Mouse (Mus musculus) frontal cortex, postnatal 36 days (tissue): Measurements from ENCODE around the gene Nenf.

Experiments
- DNase-seq, 2 experiments: peaks; one replicate each; pipeline ENCODE4 v3.0.0; 2022; ENCODE audit warnings: low spot score in 2 of 2

The Nenf gene

GRCm38 (mm10) chr1:191317591-191318196, at the start of gene Nenf:
Nenf (minus strand) TSS chr1:191318194.
- peak; percentile 71 to 74 for DNase-seq

- DNase-seq, result no peak
These were observed 46.5 kb upstream of the Nenf start for GRCm38 (mm10) chr1:191364477-191364876.

- DNase-seq, result no peak
These were observed 44.4 kb upstream of the Nenf start for GRCm38 (mm10) chr1:191362412-191362811.

DNA sequence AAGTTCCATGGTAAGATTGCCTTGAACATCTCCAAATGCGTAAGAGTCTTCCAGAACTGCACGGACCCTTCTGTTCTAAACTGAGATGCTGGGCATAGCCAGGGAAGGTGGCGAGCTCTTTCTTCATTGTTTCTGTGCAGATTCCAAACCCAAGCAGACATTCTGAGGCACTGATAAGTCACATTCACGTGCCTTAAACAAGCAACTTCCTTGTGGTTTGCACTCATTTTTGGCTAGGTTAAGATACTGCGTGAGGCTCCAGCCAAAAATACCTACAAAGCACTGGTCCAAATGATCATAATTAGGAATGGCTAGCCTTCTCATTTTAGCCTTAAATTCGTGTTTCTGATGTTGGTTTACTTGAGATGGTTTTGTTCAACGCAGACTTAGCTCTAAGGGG, 41.5 kb upstream of the Nenf start:
- DNase-seq, result no peak

DNA sequence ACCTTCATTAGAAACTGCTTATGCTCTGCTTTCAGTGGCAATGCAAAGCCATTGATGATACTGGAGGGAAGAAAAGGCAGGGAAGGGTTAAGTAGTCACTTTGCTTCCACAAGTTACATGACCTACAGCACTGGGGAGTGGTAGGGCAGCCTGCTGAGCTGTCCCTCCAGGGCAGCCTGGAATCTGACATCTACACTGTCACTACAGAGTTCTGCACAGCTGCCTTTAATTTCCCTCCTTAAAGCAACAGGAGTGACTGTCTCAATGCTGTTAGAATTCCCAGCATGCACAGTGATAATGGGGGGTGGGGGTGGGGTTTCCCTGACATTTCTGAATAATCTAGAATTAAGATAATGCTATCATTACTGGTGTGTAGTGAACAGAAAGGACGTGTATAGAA, 38.9 kb upstream of the Nenf start:
- DNase-seq, result no peak

GRCm38 (mm10) chr1:191353836-191354235, 35.8 kb upstream of the Nenf start:
- no peak for DNase-seq

- DNase-seq, result peak; percentile 28 to 61
These were observed 34.9 kb upstream of the Nenf start for GRCm38 (mm10) chr1:191352786-191353488.

DNA sequence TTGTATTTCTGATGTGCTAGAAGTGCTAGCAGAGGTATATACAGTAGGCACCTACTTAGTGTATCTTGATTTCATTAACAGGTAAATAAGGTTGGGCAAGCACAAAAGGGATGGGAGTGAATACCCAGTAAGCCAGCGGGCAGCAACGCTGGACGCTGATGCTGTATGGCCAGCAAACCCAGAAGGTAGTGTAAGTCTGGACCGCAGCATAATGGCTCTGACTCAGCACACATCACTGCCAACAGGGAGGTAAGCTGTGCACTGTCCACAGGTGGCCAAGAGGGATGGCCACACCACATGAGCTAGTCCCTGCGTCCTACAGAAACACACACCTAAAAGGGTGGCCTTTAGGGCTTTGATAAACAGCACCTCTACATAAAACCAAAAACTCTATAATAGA, 32.4 kb upstream of the Nenf start:
- no peak for DNase-seq

GRCm38 (mm10) chr1:191349486-191350037, 31.6 kb upstream of the Nenf start:
- DNase-seq, result no peak

- no peak for DNase-seq
These were observed 31.0 kb upstream of the Nenf start for GRCm38 (mm10) chr1:191348996-191349395.

- DNase-seq, result no peak
These were observed 30.6 kb upstream of the Nenf start for GRCm38 (mm10) chr1:191348592-191348991.

DNA sequence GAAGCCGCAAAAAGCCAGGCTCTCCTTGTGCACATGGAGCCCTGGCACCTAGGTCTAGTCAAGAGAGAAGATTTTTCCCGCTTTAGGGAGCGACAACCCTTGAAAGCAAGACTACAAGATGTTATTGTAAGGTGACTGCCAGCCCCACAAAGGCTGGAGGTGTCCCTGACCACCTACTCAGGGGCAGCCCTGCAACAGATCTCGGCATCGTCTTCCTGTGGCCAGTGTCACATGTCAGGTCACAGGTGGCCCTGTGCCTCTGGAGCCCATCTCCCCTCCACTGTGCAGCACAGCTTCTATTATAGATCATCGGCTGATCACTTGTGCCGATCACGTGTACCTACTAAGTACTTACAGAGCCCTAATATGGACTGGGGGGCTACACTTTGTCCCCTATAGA, 29.6 kb upstream of the Nenf start:
- DNase-seq, result no peak

DNA sequence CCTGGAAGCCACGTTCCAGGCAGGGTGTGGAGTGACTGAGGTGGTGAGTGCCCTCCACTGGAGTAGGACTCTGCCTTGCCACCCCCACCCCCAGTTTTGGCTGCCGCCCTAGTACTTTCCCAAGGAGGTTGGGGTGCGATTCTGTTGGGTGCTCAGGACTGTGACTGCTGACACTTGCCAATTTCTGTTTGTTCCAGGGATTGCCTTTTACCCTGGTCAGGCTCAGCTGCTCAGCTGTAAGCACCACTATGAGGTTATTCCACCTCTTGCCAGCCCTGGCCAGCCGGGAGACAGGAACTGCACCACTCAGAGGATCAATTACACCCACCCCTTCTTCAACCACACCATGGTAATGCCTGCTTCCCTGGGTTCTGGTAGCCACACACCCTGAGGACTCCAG, 22.5 kb upstream of the Nenf start:
- DNase-seq, result no peak

DNA sequence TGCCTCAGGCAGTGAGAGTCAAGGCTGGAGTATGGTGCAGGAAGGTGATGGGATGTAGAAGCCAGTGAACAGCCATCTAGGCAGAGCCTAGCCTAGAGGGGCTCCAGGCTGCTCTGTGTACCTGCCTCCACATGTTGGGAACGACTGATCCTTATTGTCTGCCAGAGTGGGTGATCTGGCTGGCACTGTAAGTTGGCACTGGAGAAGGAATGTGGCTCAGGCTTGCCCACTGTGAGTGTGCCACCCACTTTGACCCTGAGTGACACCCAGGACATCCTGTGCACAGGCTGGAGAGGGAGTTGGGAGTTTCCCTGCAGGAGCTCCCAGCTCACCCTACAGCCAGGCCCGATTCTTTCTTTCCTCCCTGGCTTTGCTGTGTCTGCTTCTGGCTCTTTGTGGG, 21.9 kb upstream of the Nenf start:
- DNase-seq, result no peak

DNA sequence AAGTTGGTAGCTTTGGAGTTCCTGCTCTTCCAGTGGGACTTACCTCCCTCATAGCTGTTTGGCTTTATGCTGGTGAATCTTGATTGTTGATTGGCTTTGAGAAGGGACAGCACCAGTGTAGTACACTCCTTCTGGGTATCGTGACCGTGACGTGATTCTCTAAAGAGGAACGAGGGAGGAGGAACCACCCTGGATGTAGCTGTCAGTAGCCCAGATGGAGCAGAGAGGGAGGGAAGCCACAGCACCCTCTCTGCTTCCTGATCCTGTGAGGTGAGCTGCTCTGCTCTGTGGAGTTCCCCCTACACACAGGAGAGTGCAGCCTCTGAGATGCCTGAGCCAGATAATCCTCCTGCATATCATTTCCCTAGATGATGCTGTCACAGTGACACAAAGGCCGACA, 16.5 kb upstream of the Nenf start:
- DNase-seq, result no peak

DNA sequence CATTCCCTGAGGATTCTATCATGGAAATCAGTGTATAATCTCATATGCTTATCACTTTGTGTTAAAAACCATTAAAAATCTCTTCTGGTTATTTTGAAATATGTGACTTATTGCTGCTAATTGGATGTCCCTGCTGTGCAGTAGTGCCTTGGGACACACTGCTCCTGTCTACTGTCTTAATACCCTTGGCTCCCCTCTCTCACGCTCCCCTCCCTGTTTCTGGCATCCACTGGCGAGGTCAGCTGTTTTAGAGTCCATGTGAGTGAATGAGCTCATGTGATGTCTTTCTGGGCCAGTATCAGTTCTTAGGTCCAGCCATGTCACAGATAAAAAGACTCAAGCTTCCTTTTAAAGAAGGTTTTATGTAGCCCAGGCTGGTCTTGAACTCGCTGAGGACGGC, 12.4 kb upstream of the Nenf start:
- no peak for DNase-seq

DNA sequence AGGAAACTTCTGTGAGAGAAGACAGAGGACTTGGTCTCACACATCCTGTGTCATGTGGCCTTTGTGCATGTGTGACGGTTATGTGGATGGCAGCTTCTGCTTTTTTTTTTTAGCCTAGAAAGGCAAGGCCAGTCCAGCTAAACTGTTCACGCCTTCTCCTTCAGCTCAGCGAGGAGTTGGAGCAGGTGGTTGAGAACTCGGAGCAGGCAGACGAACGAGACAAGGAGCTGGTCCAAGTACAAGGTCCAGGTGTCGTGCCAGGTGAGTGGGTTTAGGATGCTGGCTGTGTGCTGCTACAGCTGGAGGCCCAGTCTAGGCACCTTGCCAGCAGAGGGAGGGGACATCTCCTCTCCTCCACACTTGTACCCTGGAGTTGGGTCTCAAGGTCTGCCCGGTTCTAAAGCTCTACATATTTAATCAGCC, 10.0 kb upstream of the Nenf start:
- no peak for DNase-seq

GRCm38 (mm10) chr1:191327258-191327657, 9.3 kb upstream of the Nenf start:
- no peak for DNase-seq

- DNase-seq, result no peak
These were observed 8.4 kb upstream of the Nenf start for GRCm38 (mm10) chr1:191326233-191326882.

GRCm38 (mm10) chr1:191325726-191326232, 7.8 kb upstream of the Nenf start, which contains the start of gene Tmem206:
Tmem206 (plus strand) TSS chr1:191325912.
- peak; percentile 92 to 94 for DNase-seq

- no peak for DNase-seq
These were observed 7.0 kb upstream of the Nenf start for GRCm38 (mm10) chr1:191324733-191325590.

- DNase-seq, result no peak
These were observed 5.4 kb upstream of the Nenf start for GRCm38 (mm10) chr1:191323381-191323780.
